Mouse (Mus musculus) cerebral cortex, adult 2 months (tissue): Measurements from ENCODE around the gene Sult5a1.

Experiments
- WGBS: fragments of 180-500 bp; shearing (Covaris S2); methylation state at CpG from one replicate; pipeline ENCODE4 v1.1.7; 2018; 5-methylcytosine and 5-hydroxymethylcytosine counted together

Gene Sult5a1

GRCm38 (mm10) chr8:123135406-123135805, 22.7 kb downstream of the Sult5a1 start:
- 26% methylated on average over 7 of the region's 7 CpGs for WGBS

GRCm38 (mm10) chr8:123134149-123134713, 23.9 kb downstream of the Sult5a1 start:
- WGBS = 85% methylated on average over 11 of the region's 11 CpGs

GRCm38 (mm10) chr8:123132953-123133352, 25.2 kb downstream of the Sult5a1 start:
- WGBS = 94% methylated on average over 2 of the region's 2 CpGs

GRCm38 (mm10) chr8:123131041-123131440, 27.1 kb downstream of the Sult5a1 start:
- WGBS = 72% methylated on average over 9 of the region's 9 CpGs

GRCm38 (mm10) chr8:123126193-123126816, 31.8 kb downstream of the Sult5a1 start:
- WGBS = 33% methylated on average over 19 of the region's 19 CpGs

- WGBS = 61% methylated on average over 5 of the region's 5 CpGs
Measured at GRCm38 (mm10) chr8:123122670-123123069, 35.4 kb downstream of the Sult5a1 start.

GRCm38 (mm10) chr8:123122059-123122458, 36.1 kb downstream of the Sult5a1 start:
- WGBS = 45% methylated on average over 9 of the region's 9 CpGs

DNA sequence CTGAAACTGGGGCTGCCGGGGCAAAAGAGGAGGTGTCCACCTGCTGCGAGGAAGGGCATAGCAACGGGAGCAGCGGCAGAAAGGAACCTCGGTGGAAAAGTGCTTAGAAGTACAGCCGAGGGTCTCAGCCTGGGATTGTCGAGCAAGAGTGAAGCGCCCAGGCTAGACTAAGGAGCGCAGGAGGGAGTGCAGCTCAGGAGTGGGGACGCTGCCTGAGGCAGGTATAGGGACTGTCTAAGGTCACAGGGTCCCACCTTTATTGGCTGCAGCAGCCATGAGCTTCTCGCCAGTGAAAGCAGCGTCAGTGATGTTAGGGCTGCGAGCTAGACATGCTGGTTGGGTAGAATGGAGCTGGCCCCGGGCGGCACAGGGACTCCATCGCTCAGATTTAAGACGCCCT, 40.4 kb downstream of the Sult5a1 start:
- WGBS = 7% methylated on average over 17 of the region's 17 CpGs

- WGBS = 2% methylated on average over 50 of the region's 51 CpGs
Measured at GRCm38 (mm10) chr8:123117127-123117731, 40.9 kb downstream of the Sult5a1 start, which contains the start of gene Cpne7. Cpne7 (plus strand) TSS chr8:123117374.

- 54% methylated on average over 3 of the region's 3 CpGs for WGBS
Measured at GRCm38 (mm10) chr8:123114644-123115043, 43.5 kb downstream of the Sult5a1 start.

GRCm38 (mm10) chr8:123113908-123114469, 44.1 kb downstream of the Sult5a1 start:
- 72% methylated on average over 2 of the region's 2 CpGs for WGBS

GRCm38 (mm10) chr8:123112892-123113291, 45.2 kb downstream of the Sult5a1 start:
- 67% methylated on average over 9 of the region's 9 CpGs for WGBS

GRCm38 (mm10) chr8:123110649-123111048, 47.5 kb downstream of the Sult5a1 start:
- 15% methylated on average over 4 of the region's 4 CpGs for WGBS

GRCm38 (mm10) chr8:123108953-123109352, 49.2 kb downstream of the Sult5a1 start:
- 78% methylated on average over 5 of the region's 5 CpGs for WGBS

DNA sequence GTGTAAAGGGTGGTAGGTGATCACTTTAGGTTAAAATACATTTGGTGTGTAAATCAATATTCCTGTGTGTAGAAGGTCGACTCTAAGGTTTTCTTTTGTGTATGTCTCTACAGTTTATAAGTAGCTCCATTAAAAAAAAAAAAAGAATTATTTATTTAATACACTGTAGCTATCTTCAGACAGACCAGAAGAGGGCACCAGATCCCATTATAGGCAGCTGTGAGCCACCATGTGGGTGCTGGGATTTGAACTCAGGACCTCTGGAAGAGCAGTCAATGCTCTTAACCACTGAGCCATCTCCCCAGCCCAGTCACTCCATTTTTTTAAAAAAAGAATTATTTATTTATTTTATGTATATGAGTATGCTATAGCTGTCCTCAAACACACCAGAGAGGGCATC, 50.1 kb downstream of the Sult5a1 start:
- 77% methylated on average over 1 of the region's 1 CpGs for WGBS

DNA sequence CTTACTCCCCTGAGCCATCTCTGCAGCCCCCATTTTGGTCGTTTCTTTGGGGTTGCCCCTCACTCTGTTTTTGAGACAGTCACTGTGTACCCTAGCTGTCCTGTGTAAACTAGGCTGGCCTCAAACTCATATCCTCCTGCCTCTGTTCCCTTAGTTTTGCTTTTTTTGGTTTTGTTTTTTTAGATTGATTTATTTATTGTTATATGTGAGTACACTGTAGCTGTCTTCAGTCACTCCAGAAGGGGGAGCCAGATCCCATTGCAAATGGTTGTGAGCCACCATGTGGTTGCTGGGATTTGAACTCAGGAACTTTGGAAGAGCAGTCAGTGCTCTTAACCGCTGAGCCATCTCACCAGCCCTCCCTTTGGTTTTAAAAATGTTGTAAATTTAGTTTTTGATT, 51.6 kb downstream of the Sult5a1 start:
- 51% methylated on average over 2 of the region's 2 CpGs for WGBS

- WGBS = 58% methylated on average over 5 of the region's 5 CpGs
Measured at GRCm38 (mm10) chr8:123105553-123106326, 52.4 kb downstream of the Sult5a1 start.

DNA sequence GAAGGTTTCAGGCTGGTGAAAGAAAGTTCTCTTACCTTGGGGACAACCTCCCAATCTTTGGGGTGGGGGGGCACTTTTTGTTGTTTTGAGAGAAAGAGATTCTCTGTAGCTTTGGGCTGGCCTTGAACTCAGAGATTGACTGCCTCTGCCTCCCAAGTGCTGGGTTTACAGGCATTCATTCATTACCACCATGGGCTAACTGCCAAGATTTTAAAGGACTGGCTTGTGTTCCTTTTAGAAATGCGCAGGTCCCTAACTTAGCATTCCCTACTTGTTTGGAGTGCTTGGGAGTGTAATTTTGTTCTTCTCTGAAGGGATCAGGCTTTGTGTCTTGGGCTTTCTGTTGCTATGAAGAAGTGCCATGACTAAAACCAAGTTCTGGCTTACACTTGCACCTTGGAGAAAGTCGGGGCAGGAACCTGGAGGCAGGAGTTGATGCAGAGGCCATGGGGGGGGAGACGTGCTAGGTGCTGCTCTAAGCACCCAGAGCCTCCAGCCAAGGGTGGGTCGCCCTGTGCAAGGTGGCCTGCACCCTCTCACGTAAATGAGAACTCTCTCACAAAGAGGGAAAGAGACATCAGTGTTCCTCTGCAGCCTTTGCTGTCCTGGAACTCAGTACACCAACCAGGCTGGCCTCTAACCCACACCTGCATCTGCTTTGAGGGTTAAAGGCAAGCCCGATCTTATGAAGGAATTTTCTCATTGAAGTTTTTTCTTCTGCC, 53.9 kb downstream of the Sult5a1 start:
- 66% methylated on average over 6 of the region's 6 CpGs for WGBS

DNA sequence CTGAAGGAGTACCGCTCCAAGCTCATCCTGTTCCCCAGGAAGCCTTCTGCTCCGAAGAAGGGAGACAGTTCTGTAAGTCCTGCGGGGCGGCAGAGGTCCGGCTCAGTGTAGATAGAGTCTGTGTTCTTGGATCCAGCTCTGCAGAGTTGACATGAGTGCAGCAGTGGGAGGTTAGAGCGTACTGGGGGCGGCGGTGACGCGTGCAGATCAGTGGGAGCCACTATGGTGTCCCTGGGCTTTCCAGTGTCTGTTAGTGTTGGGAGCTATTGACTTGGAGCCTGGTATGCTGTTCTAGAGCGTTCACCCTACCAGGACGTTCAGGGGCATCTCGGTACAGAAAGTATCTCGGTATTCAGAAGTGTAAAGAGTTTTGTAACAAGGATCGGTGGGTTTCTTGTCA, 54.8 kb downstream of the Sult5a1 start:
- 9% methylated on average over 15 of the region's 15 CpGs for WGBS

DNA sequence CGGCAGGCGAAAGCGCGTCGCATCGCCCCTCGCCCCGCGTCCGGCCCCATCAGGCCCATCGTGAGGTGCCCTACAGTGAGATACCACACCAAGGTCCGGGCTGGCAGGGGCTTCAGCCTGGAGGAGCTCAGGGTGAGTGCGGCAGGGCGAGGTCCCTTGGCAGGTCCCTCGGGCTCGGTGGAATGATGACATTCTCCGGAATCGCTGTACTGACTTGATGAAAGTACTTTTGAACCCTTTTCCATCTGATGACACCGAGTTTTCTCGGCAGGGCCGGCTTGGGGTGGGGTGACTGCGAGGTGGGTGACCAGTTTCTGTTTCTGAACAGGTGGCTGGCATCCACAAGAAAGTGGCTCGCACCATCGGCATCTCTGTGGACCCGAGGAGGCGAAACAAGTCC, 55.3 kb downstream of the Sult5a1 start:
- WGBS = under 1% methylated on average over 26 of the region's 26 CpGs
